Mouse (Mus musculus) small intestine, adult 2 months (tissue): ENCODE data around the gene Rsbn1l. TPM values are rescaled to one million over a fixed set of nuclear protein-coding genes. Genes with fewer than 3 reads are reported as not detected.

Experiments
- H3K27ac ChIP-seq: fragments of 200-500 bp; 2 replicates; pipeline ENCODE4 v1.5.1; 2012; ENCODE audit warnings: low read depth, low read length, control low read depth, inconsistent platforms; ENCODE audit not compliant: insufficient read depth
- H3K27me3 ChIP-seq: fragments of 200-500 bp; 2 replicates; pipeline ENCODE4 v1.6.1; 2012; ENCODE audit warnings: mild to moderate bottlenecking, moderate library complexity, low read length, inconsistent platforms; ENCODE audit not compliant: control insufficient read depth, insufficient read depth
- H3K36me3 ChIP-seq: fragments of 200-500 bp; 2 replicates; pipeline ENCODE4 v1.6.1; 2012; ENCODE audit warnings: mild to moderate bottlenecking, low read length, control low read depth, inconsistent platforms; ENCODE audit not compliant: control insufficient read depth, insufficient read depth
- H3K4me1 ChIP-seq: fragments of 200-500 bp; 2 replicates; pipeline ENCODE4 v1.6.1; 2012; ENCODE audit warnings: low read length, inconsistent platforms, mixed read lengths; ENCODE audit not compliant: control insufficient read depth, insufficient read depth, insufficient read length
- H3K4me3 ChIP-seq: fragments of 200-500 bp; 2 replicates; pipeline ENCODE4 v1.5.1; 2012; ENCODE audit warnings: low read depth, mild to moderate bottlenecking, control low read depth, inconsistent platforms, low read length, moderate library complexity
- CTCF ChIP-seq: fragments of 200-500 bp; IDR thresholded peaks from 2 replicates; pipeline ENCODE4 v1.5.1; 2012; ENCODE audit warnings: low read depth, mild to moderate bottlenecking, control low read depth, inconsistent platforms, low read length, moderate library complexity, mixed read lengths; ENCODE audit not compliant: insufficient replicate concordance, insufficient read length; ENCODE audit errors: extremely low read depth
- POLR2A ChIP-seq: fragments of 200-500 bp; IDR thresholded peaks from 2 replicates; pipeline ENCODE4 v1.6.1; 2012; ENCODE audit warnings: low read depth, mild to moderate bottlenecking, control low read depth, inconsistent platforms, low read length, moderate library complexity
- WGBS: fragments of 180-500 bp; shearing (Covaris S2); methylation state at CpG from one replicate; pipeline ENCODE4 v1.1.7; 2018; 5-methylcytosine and 5-hydroxymethylcytosine counted together
- polyA plus RNA-seq: library from polyadenylated mRNA; depleted of rRNA; stranded (reverse); fragments of >200 nt; gene quantifications from 2 replicates; pipeline ENCODE4 v1.2.3, GENCODE M21; 2012

Gene Rsbn1l
- polyA plus RNA-seq, 1 experiment, result 3.4 TPM

DNA sequence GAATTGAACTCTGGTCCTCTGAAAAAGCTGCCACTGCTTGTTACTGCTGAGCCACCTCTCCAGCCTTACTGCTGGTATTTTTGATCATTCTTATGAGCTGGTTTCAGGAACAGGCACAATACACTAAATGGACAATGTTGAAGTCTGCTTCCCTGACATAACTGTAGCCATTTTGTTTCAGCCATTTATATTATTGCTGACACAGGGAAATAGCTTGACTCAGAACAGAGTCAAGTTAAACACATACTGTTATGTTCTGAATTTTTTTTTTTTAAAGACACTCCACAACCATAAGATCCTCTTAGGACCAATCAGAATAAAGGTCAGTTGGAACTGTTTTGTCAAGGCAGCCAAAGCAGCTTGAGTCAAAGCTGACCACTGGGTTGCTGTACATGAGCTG is 27.3 kb upstream of the Rsbn1l start:
- TF ChIP-seq POLR2A, result no peak
- TF ChIP-seq CTCF, result no peak
- Histone ChIP-seq H3K27me3 (no peaks in the 10 kb centered on the region), H3K27ac (no peak overlapping the region), H3K4me1 (no peaks in the 10 kb centered on the region), H3K4me3 (no peak overlapping the region), H3K36me3 (peaks cover 19% of the 10 kb centered on the region)

DNA sequence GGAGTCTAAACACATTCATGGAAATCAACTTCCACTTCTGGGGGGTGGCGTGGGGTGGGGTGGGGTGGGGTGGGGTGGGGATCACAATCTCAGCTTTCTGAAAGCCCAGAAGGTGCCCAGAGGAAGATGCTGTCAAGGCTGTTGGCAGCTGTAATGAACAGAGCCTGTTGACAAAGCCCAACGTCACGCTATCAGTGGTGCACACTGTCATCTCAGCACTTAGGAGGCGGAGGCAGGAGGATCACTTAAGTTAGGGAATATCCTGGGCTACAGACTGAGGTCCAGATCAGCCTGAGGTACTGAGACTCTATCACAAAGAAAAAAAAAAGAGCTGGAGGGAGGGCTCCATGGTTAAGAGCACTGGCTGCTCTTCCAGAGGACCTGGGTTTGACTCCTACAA is 18.5 kb upstream of the Rsbn1l start:
- no peaks in the 10 kb centered on the region for H3K4me1 ChIP-seq
- no peaks in the 10 kb centered on the region for H3K36me3 ChIP-seq
- WGBS, result 85% methylated on average over 4 of the region's 4 CpGs
- no peaks in the 10 kb centered on the region for H3K27me3 ChIP-seq
- H3K27ac ChIP-seq, result no peak overlapping the region
- H3K4me3 ChIP-seq, result no peak overlapping the region
- TF ChIP-seq CTCF (no peak), POLR2A (no peak)

DNA sequence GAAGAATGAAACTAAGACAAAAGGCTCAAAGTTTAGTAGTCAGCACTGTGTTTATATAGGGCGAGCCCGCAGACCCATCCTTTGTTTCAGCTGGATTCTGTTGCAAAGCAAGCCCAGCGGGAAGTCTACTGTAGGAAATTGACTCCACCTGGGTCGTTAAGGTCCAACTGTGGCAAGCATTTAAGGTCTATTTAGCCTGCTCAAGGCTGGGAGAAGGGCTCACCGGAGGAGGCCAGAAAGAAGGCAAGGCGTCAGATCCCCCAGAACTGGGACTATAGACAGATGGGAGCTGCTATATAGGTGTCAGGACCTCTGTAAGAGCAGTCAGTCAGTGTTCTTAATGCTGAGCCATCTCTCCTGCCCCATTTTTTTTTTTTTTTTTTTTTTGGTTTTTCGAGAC is 17.8 kb upstream of the Rsbn1l start:
- H3K4me1 ChIP-seq, result no peaks in the 10 kb centered on the region
- H3K4me3 ChIP-seq, result no peak overlapping the region
- H3K27ac ChIP-seq, result no peak overlapping the region
- no peaks in the 10 kb centered on the region for H3K27me3 ChIP-seq
- H3K36me3 ChIP-seq, result no peaks in the 10 kb centered on the region
- no peak for TF ChIP-seq CTCF
- no peak for TF ChIP-seq POLR2A
- WGBS, result 52% methylated on average over 7 of the region's 7 CpGs

DNA sequence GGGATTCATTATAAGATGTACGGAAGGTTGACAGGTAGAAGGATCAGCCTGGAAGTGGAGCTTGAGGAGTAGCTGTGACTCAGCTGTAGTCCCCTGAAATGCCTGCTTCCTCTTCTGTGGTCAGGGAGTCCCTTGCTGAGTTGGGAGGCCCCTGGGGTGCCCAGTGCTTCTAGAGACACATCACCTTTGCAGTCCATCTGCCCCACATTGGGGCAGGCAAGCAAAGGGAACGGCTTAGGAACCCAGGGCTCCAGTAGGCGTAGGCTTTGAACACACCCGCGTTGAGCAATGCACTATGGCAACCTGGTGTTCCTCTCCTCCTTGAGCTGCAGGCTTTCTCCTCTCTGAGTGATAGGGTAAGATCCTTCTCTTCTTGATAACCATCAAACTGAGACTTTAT is 16.9 kb upstream of the Rsbn1l start:
- 63% methylated on average over 5 of the region's 5 CpGs for WGBS
- Histone ChIP-seq H3K36me3 (no peaks in the 10 kb centered on the region), H3K4me1 (no peaks in the 10 kb centered on the region), H3K27me3 (no peaks in the 10 kb centered on the region), H3K27ac (no peak overlapping the region), H3K4me3 (no peak overlapping the region)
- TF ChIP-seq CTCF (no peak), POLR2A (no peak)

DNA sequence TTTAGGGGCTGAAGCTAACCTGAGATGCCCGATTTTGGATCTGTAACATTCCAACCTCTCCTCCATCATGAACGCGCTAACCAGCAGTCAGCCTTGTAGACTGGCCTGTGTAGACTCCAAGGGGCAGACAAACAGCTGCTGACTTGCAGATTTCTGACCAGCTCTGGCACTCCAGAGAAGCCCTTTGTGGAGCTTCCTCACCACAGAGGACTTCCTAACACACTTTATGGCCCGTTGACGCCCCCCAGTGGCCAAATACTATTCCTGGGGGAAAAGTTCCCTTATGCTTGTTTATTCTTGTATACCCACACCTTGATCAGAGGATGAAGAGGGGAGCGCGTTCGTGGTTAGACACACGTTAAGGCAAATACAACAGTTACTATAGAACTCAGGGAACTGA is 12.8 kb upstream of the Rsbn1l start:
- H3K36me3 ChIP-seq, result no peaks in the 10 kb centered on the region
- no peaks in the 10 kb centered on the region for H3K4me1 ChIP-seq
- 58% methylated on average over 9 of the region's 9 CpGs for WGBS
- no peaks in the 10 kb centered on the region for H3K27me3 ChIP-seq
- TF ChIP-seq POLR2A, result no peak
- peak; percentile 49; the same call in 1 of the 2 replicates for TF ChIP-seq CTCF
- H3K27ac ChIP-seq, result no peak overlapping the region
- H3K4me3 ChIP-seq, result no peak overlapping the region

DNA sequence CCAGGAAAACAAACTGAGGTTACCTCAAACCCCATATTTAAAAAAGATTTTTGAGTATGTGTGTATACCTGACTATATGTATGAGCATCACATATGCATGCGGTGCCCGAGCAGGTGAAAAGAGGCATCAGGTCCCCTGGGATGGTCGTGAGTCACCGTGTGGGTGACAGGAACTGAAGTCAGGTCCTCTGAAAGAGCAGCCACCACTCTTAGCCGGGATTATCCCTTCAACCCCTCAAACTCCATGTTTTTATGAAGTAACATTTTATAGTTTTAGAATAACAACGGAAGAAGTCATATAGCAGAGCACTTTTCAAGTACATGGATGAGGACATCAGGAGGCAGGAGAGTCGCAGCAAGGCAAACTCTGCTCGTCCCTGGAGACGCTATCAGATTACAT is 12.3 kb upstream of the Rsbn1l start:
- no peaks in the 10 kb centered on the region for H3K36me3 ChIP-seq
- TF ChIP-seq POLR2A, result no peak
- no peak for TF ChIP-seq CTCF

DNA sequence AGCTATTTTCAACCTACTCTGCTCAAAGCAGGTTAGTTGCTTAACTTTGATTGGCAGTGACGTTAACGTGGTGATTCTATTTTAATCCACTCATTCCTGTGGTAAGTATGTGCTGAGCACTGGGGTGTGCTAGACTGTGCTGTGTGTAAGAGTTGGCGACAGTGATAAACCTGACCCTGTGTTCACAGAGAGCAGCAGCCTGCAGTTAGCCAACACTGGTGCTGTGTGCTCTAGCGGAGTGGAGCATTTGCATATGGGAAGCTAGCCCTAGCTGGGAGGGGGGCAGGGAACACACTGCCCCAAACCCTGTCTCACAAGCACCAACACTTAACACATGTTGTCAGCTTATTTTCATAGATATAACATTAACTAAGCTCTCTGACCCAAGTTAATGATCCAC is 11.7 kb upstream of the Rsbn1l start:
- H3K27ac ChIP-seq, result no peak overlapping the region
- H3K4me3 ChIP-seq, result no peak overlapping the region
- no peaks in the 10 kb centered on the region for H3K4me1 ChIP-seq
- TF ChIP-seq CTCF, result no peak
- TF ChIP-seq POLR2A, result no peak
- 35% methylated on average over 4 of the region's 4 CpGs for WGBS
- H3K36me3 ChIP-seq, result no peaks in the 10 kb centered on the region
- no peaks in the 10 kb centered on the region for H3K27me3 ChIP-seq

More for the DNA sequence above, 12.3 kb upstream of the Rsbn1l start:
- H3K27me3 ChIP-seq, result no peaks in the 10 kb centered on the region
- 67% methylated on average over 9 of the region's 9 CpGs for WGBS
- no peak overlapping the region for H3K4me3 ChIP-seq
- H3K27ac ChIP-seq, result no peak overlapping the region
- H3K4me1 ChIP-seq, result no peaks in the 10 kb centered on the region

DNA sequence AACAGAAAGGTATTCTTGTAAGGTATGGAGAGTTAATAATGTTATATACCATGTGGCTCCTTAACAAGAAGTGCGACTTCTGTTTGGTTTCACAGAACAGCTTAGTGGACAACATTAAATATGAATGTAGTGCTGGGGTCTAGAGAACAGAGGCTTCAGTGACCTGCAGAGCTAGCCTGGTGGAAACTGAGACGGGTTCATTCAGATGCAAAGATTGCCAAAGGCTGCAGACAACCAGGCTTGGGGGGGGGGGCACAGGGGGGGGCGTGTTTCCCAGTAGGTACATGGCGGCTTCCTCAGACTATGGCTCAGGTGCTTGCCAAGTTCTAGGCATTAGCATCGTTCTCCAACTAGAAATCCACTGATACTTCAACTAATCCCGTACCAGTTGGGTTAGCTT is 8.2 kb upstream of the Rsbn1l start:
- TF ChIP-seq CTCF (no peak), POLR2A (no peak)

More for the DNA sequence above, 8.2 kb upstream of the Rsbn1l start:
- no peaks in the 10 kb centered on the region for H3K4me1 ChIP-seq
- H3K4me3 ChIP-seq, result no peak overlapping the region
- no peaks in the 10 kb centered on the region for H3K36me3 ChIP-seq
- H3K27ac ChIP-seq, result no peak overlapping the region
- no peaks in the 10 kb centered on the region for H3K27me3 ChIP-seq
- WGBS, result 89% methylated on average over 6 of the region's 6 CpGs
